Mouse (Mus musculus): ENCODE data around the gene Mapk11. TPM values are rescaled to one million over a fixed set of nuclear protein-coding genes. Genes with fewer than 3 reads are reported as not detected.

Gene Mapk11
- polyA plus RNA-seq (2017; shearing (Covaris generic)) = 40.2 TPM

GRCm38 (mm10) chr15:89149271-89150040, at the start of gene Mapk11:
TSS of gene Mapk11 (minus strand) at chr15:89149628.

GRCm38 (mm10) chr15:89196313-89196706, 46.9 kb upstream of the Mapk11 start, which contains the start of gene Dennd6b:
TSS of gene Dennd6b (minus strand) at chr15:89196496.

DNA sequence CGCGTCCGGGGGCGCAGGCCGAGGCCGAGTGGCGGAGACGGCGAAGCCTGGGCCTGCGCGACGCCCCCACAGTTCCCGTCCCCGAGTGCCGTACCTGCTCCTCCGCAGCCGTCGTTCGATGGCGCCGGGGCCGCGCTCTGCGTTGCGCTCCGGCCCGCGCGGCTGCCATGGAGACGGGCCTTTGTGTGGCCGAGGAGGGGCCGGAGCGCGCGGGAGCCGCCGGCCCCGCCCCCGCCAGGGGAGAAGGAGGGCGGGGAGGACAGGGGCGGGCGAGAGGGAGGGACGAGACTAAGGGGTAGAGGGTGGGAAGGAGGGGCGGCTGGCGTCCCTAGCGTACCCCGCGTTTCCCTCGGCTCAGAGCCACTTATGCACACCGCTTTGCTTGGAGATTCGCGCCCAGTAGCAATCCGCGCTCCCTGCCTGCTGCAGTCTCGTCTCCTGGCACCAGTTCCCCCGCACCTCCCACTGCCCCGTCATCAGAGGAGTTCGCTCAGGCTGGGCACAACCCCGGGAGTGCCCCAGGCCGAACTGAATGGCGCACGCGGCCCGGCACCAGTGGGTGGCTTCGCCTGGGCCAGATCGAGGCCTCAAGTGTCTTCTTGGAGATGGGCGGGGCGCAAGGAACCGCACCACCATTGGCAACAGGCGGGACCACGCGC, 31.3 kb upstream of the Mapk11 start, which contains the start of gene Plxnb2:
TSS of gene Plxnb2 (minus strand) at position 218 of the 659 bp plus-strand sequence.

GRCm38 (mm10) chr15:89140659-89141252, 8.7 kb downstream of the Mapk11 start, which contains the start of gene Mapk12:
TSS of gene Mapk12 (minus strand) at chr15:89140703.

GRCm38 (mm10) chr15:89128382-89129350, 20.8 kb downstream of the Mapk11 start, which contains the start of gene Hdac10:
TSS of gene Hdac10 (minus strand) at chr15:89128700.

DNA sequence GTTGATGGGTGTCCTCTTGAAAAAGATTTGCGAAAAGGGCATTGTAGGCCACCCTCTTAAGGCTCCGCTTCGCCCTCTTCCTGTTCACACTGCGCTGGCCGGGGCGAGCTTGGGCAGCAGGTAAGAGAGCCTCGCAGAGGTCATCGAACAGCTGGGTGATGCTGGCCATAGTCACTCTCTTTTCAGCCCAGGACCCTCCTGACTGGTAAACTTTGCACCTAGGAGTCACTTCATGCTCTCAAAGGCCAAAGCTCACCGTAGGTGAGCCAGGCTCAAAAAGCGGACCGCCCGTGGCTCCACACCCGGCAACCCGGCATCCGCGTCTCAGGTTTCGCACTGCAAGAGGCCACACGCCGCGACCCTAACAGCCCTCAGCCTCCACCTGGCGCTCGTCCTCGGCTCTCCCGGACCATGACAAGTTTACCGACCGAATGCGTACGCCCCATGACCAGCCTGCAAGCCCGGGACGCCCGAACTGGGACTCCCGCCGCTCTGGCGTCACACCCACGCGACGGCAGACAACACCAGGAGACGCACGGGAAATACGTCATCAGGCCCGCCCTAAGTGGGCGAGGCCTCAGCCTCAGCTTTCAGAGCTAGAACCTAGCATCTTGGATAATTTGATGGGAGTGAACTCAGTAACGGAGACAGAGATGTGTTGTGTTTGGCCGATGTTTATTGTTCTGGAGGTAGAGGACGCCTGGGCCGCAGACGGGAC, 26.6 kb downstream of the Mapk11 start, which contains the start of gene Tubgcp6:
TSS of gene Tubgcp6 (minus strand) at position 464 of the 718 bp plus-strand sequence.

Other genes with a start within 250 kb of the Mapk11 start
- not detected for gene Ttll8, start 195.2 kb downstream of the Mapk11 start, polyA plus RNA-seq (2017; shearing (Covaris generic))
- gene Mlc1, start 170.6 kb downstream of the Mapk11 start, polyA plus RNA-seq (2017; shearing (Covaris generic)) = not detected
- not detected for gene Mov10l1, start 166.7 kb downstream of the Mapk11 start, polyA plus RNA-seq (2017; shearing (Covaris generic))
- gene Panx2, start 89.9 kb downstream of the Mapk11 start, polyA plus RNA-seq (2017; shearing (Covaris generic)) = not detected
- gene Trabd, start 74.5 kb downstream of the Mapk11 start, polyA plus RNA-seq (2017; shearing (Covaris generic)) = 58.6 TPM
- 31.4 TPM for gene Selenoo, start 60.5 kb downstream of the Mapk11 start, polyA plus RNA-seq (2017; shearing (Covaris generic))
- gene Tubgcp6, start 26.5 kb downstream of the Mapk11 start, polyA plus RNA-seq (2017; shearing (Covaris generic)) = 21.5 TPM
- gene Hdac10, start 20.9 kb downstream of the Mapk11 start, polyA plus RNA-seq (2017; shearing (Covaris generic)) = 33.3 TPM
- 1.6 TPM for gene Mapk12, start 8.9 kb downstream of the Mapk11 start, polyA plus RNA-seq (2017; shearing (Covaris generic))
- 0.30 TPM for gene Plxnb2, start 31.2 kb upstream of the Mapk11 start, polyA plus RNA-seq (2017; shearing (Covaris generic))
- 47.8 TPM for gene Dennd6b, start 46.9 kb upstream of the Mapk11 start, polyA plus RNA-seq (2017; shearing (Covaris generic))
- 14.5 TPM for gene Ppp6r2, start 61.9 kb upstream of the Mapk11 start, polyA plus RNA-seq (2017; shearing (Covaris generic))
- gene Sbf1, start 165.7 kb upstream of the Mapk11 start, polyA plus RNA-seq (2017; shearing (Covaris generic)) = 191 TPM
- gene Adm2, start 173.1 kb upstream of the Mapk11 start, polyA plus RNA-seq (2017; shearing (Covaris generic)) = not detected
- gene Miox, start 184.8 kb upstream of the Mapk11 start, polyA plus RNA-seq (2017; shearing (Covaris generic)) = not detected
- gene Lmf2, start 206.0 kb upstream of the Mapk11 start, polyA plus RNA-seq (2017; shearing (Covaris generic)) = 57.9 TPM
- 142 TPM for gene Ncaph2, start 206.1 kb upstream of the Mapk11 start, polyA plus RNA-seq (2017; shearing (Covaris generic))
- gene Sco2, start 224.2 kb upstream of the Mapk11 start, polyA plus RNA-seq (2017; shearing (Covaris generic)) = 4.6 TPM
- gene Tymp, start 227.4 kb upstream of the Mapk11 start, polyA plus RNA-seq (2017; shearing (Covaris generic)) = 1.0 TPM
- gene Odf3b, start 229.7 kb upstream of the Mapk11 start, polyA plus RNA-seq (2017; shearing (Covaris generic)) = not detected
- gene Klhdc7b, start 235.3 kb upstream of the Mapk11 start, polyA plus RNA-seq (2017; shearing (Covaris generic)) = not detected